Mouse (Mus musculus) lung, postnatal 0 days (tissue): Measurements from ENCODE around the gene Fhit. TPM values are rescaled to one million over a fixed set of nuclear protein-coding genes. Genes with fewer than 3 reads are reported as not detected.

Experiments used
- ATAC-seq: fragments of 200-750 bp; cut with Nextera tagmentation; 2 replicates; pipeline ENCODE4 v1.8.0; 2017; ENCODE audit warnings: moderate library complexity
- DNase-seq: peaks from one replicate; pipeline ENCODE4 v3.0.0-alpha.2; 2016; ENCODE audit warnings: low spot score
- H3K27ac ChIP-seq: fragments of 300-500 bp; sonication (generic); 2 replicates; pipeline ENCODE4 v1.5.1; 2014; ENCODE audit warnings: antibody characterized with exemption, mild to moderate bottlenecking, low read length, mixed read lengths
- H3K27me3 ChIP-seq: fragments of 300-500 bp; sonication (generic); replicated peaks from 2 replicates; pipeline ENCODE4 v1.6.1; 2014; ENCODE audit warnings: low read length, mixed read lengths; ENCODE audit not compliant: insufficient read depth
- H3K36me3 ChIP-seq: fragments of 300-500 bp; sonication (generic); 2 replicates; pipeline ENCODE4 v1.6.1; 2014; ENCODE audit warnings: low read length, mixed read lengths; ENCODE audit not compliant: insufficient read depth
- H3K4me1 ChIP-seq: fragments of 300-500 bp; sonication (generic); 2 replicates; pipeline ENCODE4 v1.6.1; 2014; ENCODE audit warnings: antibody characterized with exemption, low read depth, low read length, mixed read lengths; ENCODE audit not compliant: insufficient read depth
- H3K4me2 ChIP-seq: fragments of 300-500 bp; sonication (generic); replicated peaks from 2 replicates; pipeline ENCODE4 v1.6.1; 2014; ENCODE audit warnings: low read depth, mild to moderate bottlenecking, low read length, moderate library complexity, mixed read lengths
- H3K4me3 ChIP-seq: fragments of 300-500 bp; sonication (generic); 2 replicates; pipeline ENCODE4 v1.5.1; 2014; ENCODE audit warnings: low read depth, low read length
- H3K9ac ChIP-seq: fragments of 300-500 bp; sonication (generic); replicated peaks from 2 replicates; pipeline ENCODE4 v1.6.1; 2014; ENCODE audit warnings: low read depth, mild to moderate bottlenecking
- H3K9me3 ChIP-seq: fragments of 300-500 bp; sonication (generic); 2 replicates; pipeline ENCODE4 v1.6.1; 2016; ENCODE audit warnings: low read length, mixed read lengths
- CTCF ChIP-seq: IDR thresholded peaks from 2 replicates; pipeline ENCODE4 v1.5.1; 2016; ENCODE audit warnings: antibody characterized with exemption, mild to moderate bottlenecking
- EP300 ChIP-seq: IDR thresholded peaks from 2 replicates; pipeline ENCODE4 v1.6.1; 2016; ENCODE audit warnings: antibody characterized with exemption, mild to moderate bottlenecking, control low read depth
- WGBS: fragments of 180-500 bp; shearing (Covaris S2); extraction: QIAGEN DNeasy Blood & Tissue Kit; methylation state at CpG from one replicate; pipeline ENCODE4 v1.1.7; 2014; 5-methylcytosine and 5-hydroxymethylcytosine counted together
- polyA plus RNA-seq: library from polyadenylated mRNA; unstranded; fragments of >200 nt; fragmentation: Nextera tagmentation; extraction: Ambion mirVana; gene quantifications from 2 replicates; pipeline ENCODE4 v1.2.1, GENCODE M21; 2015

Fhit gene
- polyA plus RNA-seq, 1 experiment from 2014 or later, result 5.6 TPM

DNA sequence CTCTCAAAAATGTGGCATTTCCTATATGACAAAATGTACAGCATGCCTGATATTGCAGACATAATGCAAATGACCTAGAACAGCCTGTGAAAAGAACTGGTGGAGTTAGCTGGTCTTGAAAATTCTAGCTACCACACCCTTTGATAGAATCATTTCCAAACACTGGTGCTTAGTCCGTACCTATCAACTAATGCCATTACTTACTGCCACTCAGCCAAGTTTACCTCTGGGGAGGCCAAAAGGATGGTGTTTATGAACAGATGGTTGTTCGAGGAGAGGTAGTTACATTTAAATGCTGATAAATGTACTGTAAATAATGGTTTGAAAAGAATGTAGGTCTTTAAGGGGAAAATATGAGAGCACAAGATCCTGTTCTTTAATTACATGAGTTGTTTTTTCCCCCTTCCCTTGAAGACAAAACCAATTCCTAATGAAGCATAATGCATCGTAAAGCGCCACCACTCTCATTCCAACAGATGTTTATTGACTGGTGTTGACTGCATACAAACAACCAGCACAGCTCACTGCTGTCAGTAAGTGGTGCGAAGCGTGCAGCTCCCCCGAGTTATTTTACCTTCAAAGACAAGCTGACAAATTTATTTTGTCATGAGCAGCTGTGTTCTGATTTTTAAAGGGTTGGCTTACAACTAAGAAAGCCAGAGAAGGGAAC lies 1350.5 kb downstream of the Fhit start:
- Histone ChIP-seq H3K27me3 (no peaks in the 10 kb centered on the region), H3K4me1 (no peaks in the 10 kb centered on the region), H3K9ac (no peak overlapping the region), H3K4me3 (no peak overlapping the region), H3K9me3 (no peaks in the 10 kb centered on the region), H3K4me2 (no peak overlapping the region), H3K36me3 (no peaks in the 10 kb centered on the region), H3K27ac (no peak overlapping the region)
- ATAC-seq (no peak), DNase-seq (no peak)
- TF ChIP-seq CTCF, result no peak
- TF ChIP-seq EP300, result no peak
- 64% methylated on average over 7 of the region's 7 CpGs for WGBS

DNA sequence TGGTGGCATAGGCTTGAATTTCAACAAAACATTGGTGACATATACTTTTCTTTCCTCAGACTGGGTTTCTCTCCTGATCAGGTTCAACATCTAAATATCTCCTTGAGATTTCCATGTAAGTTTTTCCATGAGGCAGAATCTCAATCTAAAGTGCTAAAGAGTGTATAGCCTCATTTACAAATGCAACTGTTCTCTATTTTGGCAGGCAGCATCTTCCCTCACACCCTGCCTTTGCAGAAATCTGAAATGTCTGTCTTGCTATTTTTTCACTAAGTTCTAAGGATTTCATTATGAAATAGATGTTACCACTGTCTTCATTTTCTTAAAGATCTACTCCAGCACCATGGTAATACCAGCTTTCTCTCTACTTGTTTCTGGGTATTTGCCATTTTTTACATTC lies 1368.4 kb downstream of the Fhit start:
- ATAC-seq (no peak), DNase-seq (no peak)
- Histone ChIP-seq H3K4me3 (no peak overlapping the region), H3K9ac (no peak overlapping the region), H3K36me3 (no peaks in the 10 kb centered on the region), H3K9me3 (no peaks in the 10 kb centered on the region), H3K4me2 (no peak overlapping the region), H3K27me3 (no peaks in the 10 kb centered on the region), H3K27ac (no peak overlapping the region), H3K4me1 (no peaks in the 10 kb centered on the region)
- TF ChIP-seq EP300 (no peak), CTCF (no peak)

DNA sequence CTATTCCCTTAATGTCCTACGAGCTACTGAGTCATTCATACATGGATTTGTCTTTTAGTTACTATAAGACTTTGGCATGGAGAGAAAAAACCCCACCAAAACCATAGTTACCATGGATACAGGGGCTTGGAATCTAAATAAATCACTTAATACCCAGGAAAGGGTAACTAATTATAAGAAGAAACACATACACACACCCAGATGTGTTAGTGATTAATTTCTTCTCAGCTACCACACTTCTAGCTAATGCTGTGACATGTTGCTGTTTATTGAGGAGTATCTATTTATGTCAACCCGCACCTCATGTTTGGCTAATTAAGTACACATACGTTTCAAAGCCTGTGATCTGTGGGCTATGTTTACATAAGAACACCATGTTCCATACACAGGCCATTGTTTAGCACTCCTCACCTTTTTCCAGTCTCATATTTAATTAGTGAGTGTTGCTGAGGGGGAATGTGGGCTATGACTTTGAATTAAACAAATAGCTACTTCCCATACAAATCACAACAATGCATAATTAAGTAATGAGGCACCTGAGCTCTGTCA lies 1373.4 kb downstream of the Fhit start:
- Histone ChIP-seq H3K9me3 (no peaks in the 10 kb centered on the region), H3K4me3 (no peak overlapping the region), H3K27me3 (no peaks in the 10 kb centered on the region), H3K36me3 (no peaks in the 10 kb centered on the region), H3K9ac (no peak overlapping the region), H3K4me1 (no peaks in the 10 kb centered on the region), H3K27ac (no peak overlapping the region), H3K4me2 (no peak overlapping the region)
- ATAC-seq, result no peak
- no peak for DNase-seq
- TF ChIP-seq CTCF (no peak), EP300 (no peak)
- WGBS, result 21% methylated on average over 3 of the region's 3 CpGs

DNA sequence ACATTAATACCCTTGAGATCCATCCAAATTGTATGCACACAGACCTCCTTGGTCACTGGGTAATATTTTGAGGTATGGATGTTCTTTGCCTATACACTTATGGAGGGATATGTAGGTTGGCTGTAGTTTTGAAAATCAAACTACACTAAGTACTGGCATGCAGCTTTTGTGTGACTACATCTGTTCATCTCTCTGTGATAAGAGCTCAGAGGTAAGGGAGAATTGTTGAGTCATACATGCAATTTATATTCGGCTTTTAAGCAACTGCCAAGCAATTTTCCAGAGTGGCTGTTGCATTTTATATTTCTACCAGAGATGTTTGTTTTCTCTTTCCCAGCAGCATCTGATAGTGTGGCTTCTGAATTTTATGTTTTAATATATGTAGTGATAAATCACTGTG lies 1374.4 kb downstream of the Fhit start:
- no peaks in the 10 kb centered on the region for H3K9me3 ChIP-seq
- WGBS, result 80% methylated on average over 1 of the region's 1 CpGs
- TF ChIP-seq EP300, result no peak
- TF ChIP-seq CTCF, result no peak
- H3K4me2 ChIP-seq, result no peak overlapping the region
- no peaks in the 10 kb centered on the region for H3K4me1 ChIP-seq
- no peak for ATAC-seq
- H3K27ac ChIP-seq, result no peak overlapping the region
- no peak overlapping the region for H3K4me3 ChIP-seq
- no peaks in the 10 kb centered on the region for H3K36me3 ChIP-seq
- no peaks in the 10 kb centered on the region for H3K27me3 ChIP-seq
- no peak for DNase-seq
- H3K9ac ChIP-seq, result no peak overlapping the region

DNA sequence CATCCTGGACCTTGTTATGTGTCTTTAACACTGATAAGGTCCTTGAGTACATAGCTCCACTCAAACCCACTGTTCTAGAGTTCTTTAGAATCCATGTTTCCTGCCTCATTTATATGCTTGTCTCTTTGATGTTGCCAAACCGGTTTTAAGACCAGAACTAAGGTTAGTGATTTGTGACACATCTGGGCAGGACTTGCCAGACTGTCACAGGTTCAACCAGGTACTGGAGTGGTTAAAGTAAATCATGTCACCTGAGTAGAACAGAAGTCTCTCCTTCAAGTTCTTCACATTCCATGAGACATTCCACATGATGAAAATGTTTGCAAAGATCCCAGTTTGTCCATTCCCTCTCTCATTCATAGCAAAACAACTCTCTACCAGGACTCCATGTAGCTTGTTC lies 1376.0 kb downstream of the Fhit start:
- H3K27me3 ChIP-seq, result no peaks in the 10 kb centered on the region
- TF ChIP-seq CTCF (no peak), EP300 (peak; percentile 72; the same call in 1 of the 2 replicates)
- H3K4me2 ChIP-seq, result no peak overlapping the region
- no peak overlapping the region for H3K4me3 ChIP-seq
- H3K27ac ChIP-seq, result no peak overlapping the region
- H3K9ac ChIP-seq, result no peak overlapping the region
- H3K9me3 ChIP-seq, result no peaks in the 10 kb centered on the region
- peak; percentile 90 for ATAC-seq
- peak; percentile 50 for DNase-seq
- H3K36me3 ChIP-seq, result no peaks in the 10 kb centered on the region
- 22% methylated on average over 1 of the region's 1 CpGs for WGBS
- H3K4me1 ChIP-seq, result no peaks in the 10 kb centered on the region

DNA sequence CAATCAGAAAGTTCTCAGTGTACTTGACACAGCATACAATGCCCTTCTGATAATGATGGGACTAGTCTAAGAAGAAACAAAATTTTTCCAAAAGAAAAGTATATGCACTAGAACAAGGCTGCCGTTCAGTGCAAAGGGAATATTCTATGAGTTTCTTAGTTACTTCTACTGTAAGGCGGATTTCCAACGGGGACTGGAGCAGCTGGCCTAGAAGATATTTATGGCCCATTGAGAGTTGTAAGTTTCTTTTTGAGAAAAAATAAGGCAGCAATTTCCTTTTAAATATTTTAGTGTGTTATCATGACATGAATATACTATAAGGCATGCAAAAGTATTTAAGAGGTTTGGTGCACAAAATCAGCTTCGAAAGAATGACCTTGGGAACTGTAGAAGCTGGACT lies 1410.5 kb downstream of the Fhit start:
- Histone ChIP-seq H3K4me1 (no peaks in the 10 kb centered on the region), H3K9ac (no peak overlapping the region), H3K27ac (no peak overlapping the region), H3K4me3 (no peak overlapping the region), H3K4me2 (no peak overlapping the region), H3K27me3 (no peaks in the 10 kb centered on the region), H3K36me3 (no peaks in the 10 kb centered on the region), H3K9me3 (no peaks in the 10 kb centered on the region)
- ATAC-seq, result no peak
- 84% methylated on average over 4 of the region's 4 CpGs for WGBS
- DNase-seq, result no peak
- TF ChIP-seq CTCF (no peak), EP300 (no peak)
